Mouse (Mus musculus) E14TG2a.4 (cell line): Measurements from ENCODE around the gene Cntnap4.
"Not testable (repeated sequence)": the region's sequence is repeated elsewhere in the genome, so short reads cannot be mapped to it uniquely, and the experiment has no call there.

Experiments
- H3K27me3 ChIP-seq: 2 replicates; pipeline ENCODE4 v1.6.1; 2014; ENCODE audit warnings: low read length, control low read depth; ENCODE audit not compliant: insufficient read depth
- H3K36me3 ChIP-seq: 2 replicates; pipeline ENCODE4 v1.6.1; 2014; ENCODE audit warnings: low read length, control low read depth; ENCODE audit not compliant: insufficient read depth
- H3K4me1 ChIP-seq: replicated peaks from 2 replicates; pipeline ENCODE4 v1.6.1; 2014; ENCODE audit warnings: low read depth, low read length, control low read depth
- H3K4me3 ChIP-seq: replicated peaks from 2 replicates; pipeline ENCODE4 v1.5.1; 2014; ENCODE audit warnings: mild to moderate bottlenecking, low read length
- H3K9me3 ChIP-seq: 2 replicates; pipeline ENCODE4 v1.6.1; 2014; ENCODE audit warnings: low read length, control low read depth
- CTCF ChIP-seq: conservative IDR thresholded peaks from 2 replicates; pipeline ENCODE4 v1.5.1; 2014; ENCODE audit warnings: low read length
- NANOG ChIP-seq: IDR thresholded peaks from 2 replicates; pipeline ENCODE4 v1.6.1; 2014; ENCODE audit warnings: borderline replicate concordance, low read length, mixed read lengths
- POU5F1 ChIP-seq: IDR thresholded peaks from 2 replicates; pipeline ENCODE4 v1.6.1; 2014; ENCODE audit warnings: low read length, borderline replicate concordance

Gene Cntnap4

GRCm38 (mm10) chr8:112743331-112743730 lies 173.5 kb downstream of the Cntnap4 start:
- TF ChIP-seq CTCF (no peak), POU5F1 (no peak), NANOG (no peak)
- H3K9me3 ChIP-seq = no peaks in the 10 kb centered on the region
- no peaks in the 10 kb centered on the region for H3K36me3 ChIP-seq
- H3K4me3 ChIP-seq = no peak overlapping the region
- no peaks in the 10 kb centered on the region for H3K4me1 ChIP-seq
- no peaks in the 10 kb centered on the region for H3K27me3 ChIP-seq

- Histone ChIP-seq H3K9me3 (no peaks in the 10 kb centered on the region), H3K27me3 (no peaks in the 10 kb centered on the region), H3K4me1 (no peaks in the 10 kb centered on the region), H3K4me3 (no peak overlapping the region), H3K36me3 (no peaks in the 10 kb centered on the region)
- TF ChIP-seq POU5F1 = no peak
- no peak for TF ChIP-seq CTCF
- TF ChIP-seq NANOG = no peak
Measured at GRCm38 (mm10) chr8:112747296-112747695, 177.5 kb downstream of the Cntnap4 start.

GRCm38 (mm10) chr8:112755171-112755570 lies 185.3 kb downstream of the Cntnap4 start:
- Histone ChIP-seq H3K36me3 (no peaks in the 10 kb centered on the region), H3K4me3 (no peak overlapping the region), H3K27me3 (no peaks in the 10 kb centered on the region), H3K9me3 (no peaks in the 10 kb centered on the region), H3K4me1 (no peaks in the 10 kb centered on the region)
- TF ChIP-seq POU5F1 = no peak

GRCm38 (mm10) chr8:112803058-112803457 lies 233.2 kb downstream of the Cntnap4 start:
- TF ChIP-seq CTCF = no peak
- no peak for TF ChIP-seq POU5F1
- TF ChIP-seq NANOG = no peak
- peaks cover 5% of the 10 kb centered on the region for H3K4me1 ChIP-seq
- peaks cover 3% of the 10 kb centered on the region; the same call in 1 of the 2 replicates for H3K9me3 ChIP-seq
- H3K36me3 ChIP-seq = no peaks in the 10 kb centered on the region
- no peak overlapping the region for H3K4me3 ChIP-seq
- H3K27me3 ChIP-seq = peaks cover 5% of the 10 kb centered on the region

- H3K9me3 ChIP-seq = no peaks in the 10 kb centered on the region
- H3K36me3 ChIP-seq = no peaks in the 10 kb centered on the region
- no peaks in the 10 kb centered on the region; the same call in 1 of the 2 replicates for H3K4me1 ChIP-seq
- no peak overlapping the region for H3K4me3 ChIP-seq
- TF ChIP-seq CTCF = no peak
- TF ChIP-seq POU5F1 = no peak
- no peak for TF ChIP-seq NANOG
- H3K27me3 ChIP-seq = no peaks in the 10 kb centered on the region
Measured at GRCm38 (mm10) chr8:112809382-112809781, 239.5 kb downstream of the Cntnap4 start.

- Histone ChIP-seq H3K4me3 (no peak overlapping the region), H3K9me3 (no peaks in the 10 kb centered on the region), H3K27me3 (no peaks in the 10 kb centered on the region), H3K36me3 (no peaks in the 10 kb centered on the region), H3K4me1 (no peaks in the 10 kb centered on the region)
- TF ChIP-seq POU5F1 (no peak), CTCF (no peak), NANOG (no peak)
Measured at GRCm38 (mm10) chr8:112841057-112841456, 271.2 kb downstream of the Cntnap4 start.

GRCm38 (mm10) chr8:112849541-112849940 lies 279.7 kb downstream of the Cntnap4 start:
- not testable (repeated sequence) for H3K4me1 ChIP-seq, H3K36me3 ChIP-seq, H3K4me3 ChIP-seq, H3K9me3 ChIP-seq, H3K27me3 ChIP-seq

- TF ChIP-seq CTCF (no peak), NANOG (no peak), POU5F1 (no peak)
Measured at GRCm38 (mm10) chr8:112906458-112907112, 336.7 kb downstream of the Cntnap4 start.

GRCm38 (mm10) chr8:112909527-112909926 lies 339.7 kb downstream of the Cntnap4 start:
- H3K9me3 ChIP-seq = no peaks in the 10 kb centered on the region
- TF ChIP-seq CTCF (peak; percentile 38), NANOG (no peak)
- H3K27me3 ChIP-seq = no peaks in the 10 kb centered on the region
- H3K4me1 ChIP-seq = no peaks in the 10 kb centered on the region
- H3K36me3 ChIP-seq = no peaks in the 10 kb centered on the region
- H3K4me3 ChIP-seq = no peak overlapping the region

More at GRCm38 (mm10) chr8:112906458-112907112, 336.7 kb downstream of the Cntnap4 start:
- Histone ChIP-seq H3K27me3 (no peaks in the 10 kb centered on the region), H3K36me3 (no peaks in the 10 kb centered on the region), H3K4me3 (no peak overlapping the region), H3K9me3 (no peaks in the 10 kb centered on the region), H3K4me1 (no peaks in the 10 kb centered on the region)
